17 mouse cellular contexts compared by ENCODE assay signal in genomic region chr11:72123531-72123930, GRCm38 (mm10). TPM values are rescaled to one million over a fixed set of nuclear protein-coding genes. Genes with fewer than 3 reads are reported as not detected.
DNase-seq lines count a peak whose midpoint lies in the region; ATAC-seq and TF ChIP-seq lines count a peak whose summit lies in the region.
"Had no signal": no experiment of that assay in that cellular context is flagged by ENCODE, and none has a peak within 500 bp of the region (broad histone marks: within the 10 kb centered on the region; RNA-seq: fewer than 3 reads in every experiment).

No protein-coding gene starts in this region.

- no peak overlapping the region for H3K9ac ChIP-seq in lung, postnatal 0 days (replicated peaks; ENCODE audit: low read depth)
- no peak overlapping the region for H3K9ac ChIP-seq in midbrain, embryonic 11.5 days (ENCODE audit: low read length)
- no peak overlapping the region for H3K9ac ChIP-seq in midbrain, embryonic 15.5 days
- H3K9ac ChIP-seq: embryonic facial prominence, embryonic 12.5 days; forebrain, embryonic 13.5 days; forebrain, embryonic 15.5 days; forebrain, postnatal 0 days had no signal

- peak; percentile 49 for DNase-seq in lung, postnatal 0 days (ENCODE audit: low spot score)
- DNase-seq in lung, postnatal 14 days = no peak
- peak; percentile 33 for DNase-seq in midbrain, embryonic 11.5 days (ENCODE audit: low spot score, missing footprints)
- no peak for DNase-seq in kidney, adult 9 months
- DNase-seq: adrenal gland, adult 2 months; adrenal gland, postnatal 10 days; adrenal gland, postnatal 25 days; cerebellum, adult 2 months; cerebellum, adult 9-10 months; cerebellum, postnatal 10 days; cerebellum, postnatal 25 days; forebrain, postnatal 0 days had no signal

- no peaks in the 10 kb centered on the region for H3K36me3 ChIP-seq in lung, postnatal 0 days (ENCODE audit: insufficient read depth, low read length)
- no peaks in the 10 kb centered on the region for H3K36me3 ChIP-seq in midbrain, embryonic 11.5 days (ENCODE audit: control insufficient read depth, insufficient read depth, low read length)
- H3K36me3 ChIP-seq in midbrain, embryonic 15.5 days (replicated peaks) = no peaks in the 10 kb centered on the region
- H3K36me3 ChIP-seq: embryonic facial prominence, embryonic 10.5 days; embryonic facial prominence, embryonic 12.5 days; forebrain, embryonic 15.5 days had no signal

- H3K9me3 ChIP-seq in lung, postnatal 0 days (ENCODE audit: low read length) = no peaks in the 10 kb centered on the region
- no peaks in the 10 kb centered on the region for H3K9me3 ChIP-seq in midbrain, embryonic 11.5 days (ENCODE audit: control insufficient read depth, low read length)
- H3K9me3 ChIP-seq in midbrain, embryonic 15.5 days = no peaks in the 10 kb centered on the region
- H3K9me3 ChIP-seq: embryonic facial prominence, embryonic 10.5 days; embryonic facial prominence, embryonic 12.5 days; forebrain, embryonic 13.5 days; forebrain, embryonic 15.5 days had no signal

- no peaks in the 10 kb centered on the region for H3K27me3 ChIP-seq in lung, postnatal 0 days (replicated peaks; ENCODE audit: insufficient read depth, low read length)
- no peaks in the 10 kb centered on the region for H3K27me3 ChIP-seq in midbrain, embryonic 11.5 days (ENCODE audit: control insufficient read depth, insufficient read depth, low read length)
- H3K27me3 ChIP-seq in midbrain, embryonic 15.5 days (replicated peaks) = no peaks in the 10 kb centered on the region
- H3K27me3 ChIP-seq: embryonic facial prominence, embryonic 12.5 days; forebrain, embryonic 15.5 days had no signal

- TF ChIP-seq EP300 in lung, postnatal 0 days (IDR thresholded peaks at IDR 0.05) = no peak

- peaks cover 2% of the 10 kb centered on the region; the same call in 1 of the 2 replicates for H3K4me1 ChIP-seq in lung, postnatal 0 days (ENCODE audit: insufficient read depth, low read depth, low read length)
- no peaks in the 10 kb centered on the region for H3K4me1 ChIP-seq in midbrain, embryonic 11.5 days (ENCODE audit: control insufficient read depth, insufficient read depth, low read length)
- H3K4me1 ChIP-seq in midbrain, embryonic 15.5 days = no peaks in the 10 kb centered on the region
- H3K4me1 ChIP-seq: embryonic facial prominence, embryonic 10.5 days; forebrain, embryonic 13.5 days had no signal

- H3K4me2 ChIP-seq in lung, postnatal 0 days (replicated peaks; ENCODE audit: low read depth, low read length) = no peak overlapping the region
- H3K4me2 ChIP-seq in midbrain, embryonic 11.5 days = no peak overlapping the region
- no peak overlapping the region for H3K4me2 ChIP-seq in midbrain, embryonic 15.5 days
- H3K4me2 ChIP-seq: embryonic facial prominence, embryonic 12.5 days; forebrain, embryonic 13.5 days; forebrain, embryonic 15.5 days had no signal

- WGBS in lung, postnatal 0 days = 64% methylated on average over 4 of the region's 4 CpGs
- WGBS in midbrain, embryonic 11.5 days = 83% methylated on average over 4 of the region's 4 CpGs
- 77% methylated on average over 4 of the region's 4 CpGs for WGBS in midbrain, embryonic 15.5 days

- TF ChIP-seq CTCF in lung, postnatal 0 days (IDR thresholded peaks at IDR 0.05) = no peak

- ATAC-seq in lung, postnatal 0 days = peak; percentile 85
- no peak for ATAC-seq in midbrain, embryonic 11.5 days (ENCODE audit: low FRiP score)
- no peak for ATAC-seq in midbrain, embryonic 15.5 days (replicated peaks)
- ATAC-seq: forebrain, embryonic 13.5 days; forebrain, embryonic 15.5 days; forebrain, postnatal 0 days had no signal

- peak overlapping the region; percentile 54 for H3K27ac ChIP-seq in lung, postnatal 0 days (ENCODE audit: low read length)
- no peak overlapping the region for H3K27ac ChIP-seq in midbrain, embryonic 11.5 days (ENCODE audit: low read depth, low read length)
- H3K27ac ChIP-seq in midbrain, embryonic 15.5 days = no peak overlapping the region
- H3K27ac ChIP-seq: embryonic facial prominence, embryonic 10.5 days; embryonic facial prominence, embryonic 12.5 days; forebrain, embryonic 13.5 days; forebrain, embryonic 15.5 days had no signal

- no peak overlapping the region for H3K4me3 ChIP-seq in lung, postnatal 0 days (ENCODE audit: low read depth, low read length)
- no peak overlapping the region for H3K4me3 ChIP-seq in midbrain, embryonic 11.5 days (ENCODE audit: low read depth, low read length)
- H3K4me3 ChIP-seq in midbrain, embryonic 15.5 days = no peak overlapping the region
- H3K4me3 ChIP-seq: embryonic facial prominence, embryonic 10.5 days; embryonic facial prominence, embryonic 12.5 days; forebrain, embryonic 13.5 days; forebrain, embryonic 15.5 days had no signal

RNA-seq across cellular contexts. Expression of gene Pitpnm3, which starts 12.0 kb away (rescaled TPM):
- 8.3 and 8.5 TPM in 2 replicates for polyA plus RNA-seq in lung, postnatal 0 days (2015; fragmentation: Nextera tagmentation; extraction: Ambion mirVana)
- 0.56 and 0.99 TPM in 2 replicates for polyA plus RNA-seq in midbrain, embryonic 11.5 days (2014; fragmentation: Nextera tagmentation; extraction: Ambion mirVana)
- 4.8 and 5.3 TPM in 2 replicates for polyA plus RNA-seq in midbrain, embryonic 15.5 days (2015; fragmentation: Nextera tagmentation; extraction: Ambion mirVana)

Comparison
In these comparisons a context has a peak if more than half of its experiments do, and no peak if none do; other contexts are left out.
1. DNase-seq: peak in lung, postnatal 0 days (single experiment) and midbrain, embryonic 11.5 days (single experiment); none in lung, postnatal 14 days (single experiment) and kidney, adult 9 months (single experiment).